In the genomic region with DNA sequence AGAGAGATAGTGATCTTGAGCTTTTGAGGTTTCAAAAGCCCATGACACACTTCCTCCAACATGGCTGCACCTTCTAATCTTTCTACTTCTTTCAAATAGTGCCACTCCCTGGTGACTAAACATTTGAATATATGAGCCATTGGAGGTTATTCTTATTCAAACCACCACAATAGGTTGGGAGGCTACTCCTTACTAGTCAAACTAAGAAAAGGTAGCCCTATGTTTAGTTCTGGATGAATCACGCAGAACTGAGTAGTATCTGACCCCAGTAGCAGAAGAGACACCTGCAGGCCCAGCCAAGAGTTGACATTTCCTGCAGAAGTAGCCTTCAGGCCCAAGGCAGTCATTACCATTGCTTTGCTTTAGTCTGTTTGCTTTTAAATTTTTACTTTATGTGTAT, we compare ENCODE assay signal across 19 mouse cellular contexts.
"Had no signal": no experiment of that assay in that cellular context is flagged by ENCODE, and none has a peak within 500 bp of the region (broad histone marks: within the 10 kb centered on the region; RNA-seq: fewer than 3 reads in every experiment).

No protein-coding gene starts in this region.

- H3K27me3 ChIP-seq: liver, embryonic 15.5 days; lung, embryonic 15.5 days; midbrain, embryonic 13.5 days; midbrain, embryonic 15.5 days; neural tube, embryonic 12.5 days had no signal

- H3K9ac ChIP-seq: liver, embryonic 15.5 days; liver, postnatal 0 days; lung, embryonic 15.5 days; midbrain, embryonic 13.5 days; midbrain, embryonic 15.5 days; neural tube, embryonic 12.5 days had no signal

- DNase-seq: liver, postnatal 0 days; lung, adult 2 months; lung, postnatal 14 days; lung, postnatal 36 days; right cerebral cortex, postnatal 14 days; right cerebral cortex, postnatal 4 days; spleen, adult 18-20 months; thymus, adult 2 months; thymus, postnatal 25 days; thymus, postnatal 4 days had no signal

- H3K9me3 ChIP-seq: liver, embryonic 15.5 days; lung, embryonic 15.5 days; megakaryocyte, embryonic 14.5 days; midbrain, embryonic 13.5 days; midbrain, embryonic 15.5 days; neural tube, embryonic 12.5 days had no signal

- ATAC-seq: liver, postnatal 0 days; lung, postnatal 0 days; midbrain, embryonic 13.5 days; midbrain, embryonic 15.5 days had no signal

- H3K4me1 ChIP-seq: liver, embryonic 15.5 days; lung, embryonic 15.5 days; megakaryocyte, embryonic 14.5 days; midbrain, embryonic 13.5 days; midbrain, embryonic 15.5 days; neural tube, embryonic 12.5 days had no signal

- H3K4me3 ChIP-seq: liver, embryonic 15.5 days; lung, embryonic 15.5 days; megakaryocyte, embryonic 14.5 days; midbrain, embryonic 13.5 days; midbrain, embryonic 15.5 days; neural tube, embryonic 12.5 days had no signal

- H3K27ac ChIP-seq: liver, embryonic 15.5 days; lung, embryonic 15.5 days; macrophage; midbrain, embryonic 13.5 days; midbrain, embryonic 15.5 days; neural tube, embryonic 12.5 days had no signal

- H3K36me3 ChIP-seq: liver, embryonic 15.5 days; lung, embryonic 15.5 days; midbrain, embryonic 13.5 days; midbrain, embryonic 15.5 days; neural tube, embryonic 12.5 days had no signal

- H3K4me2 ChIP-seq: liver, embryonic 15.5 days; lung, embryonic 15.5 days; midbrain, embryonic 11.5 days; midbrain, embryonic 13.5 days; midbrain, embryonic 15.5 days; neural tube, embryonic 12.5 days had no signal
